Mouse (Mus musculus): Measurements from ENCODE around the gene Ugt2b35. TPM values are rescaled to one million over a fixed set of nuclear protein-coding genes. Genes with fewer than 3 reads are reported as not detected.

Gene Ugt2b35
- total and polyA plus RNA-seq, 2 experiments from 2014 or later: not detected

DNA sequence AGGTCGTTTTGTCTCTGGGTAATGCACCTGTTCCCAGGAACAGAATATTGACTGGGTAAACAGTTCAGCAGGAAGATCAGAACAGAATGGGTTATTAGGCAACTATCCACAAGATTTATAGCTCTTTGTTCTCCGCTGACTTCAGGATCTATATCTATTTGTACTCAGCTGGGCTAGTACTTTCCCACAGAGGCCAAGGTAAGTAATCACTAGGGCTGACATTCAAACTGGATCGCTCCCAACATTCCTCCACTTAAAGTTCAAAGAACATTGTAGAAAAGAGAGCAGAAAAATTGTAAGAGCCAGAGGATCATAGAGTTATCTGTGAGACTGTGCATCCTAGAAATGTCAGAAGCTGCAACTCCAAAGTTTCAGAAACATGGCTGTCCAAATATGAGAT is 14.8 kb downstream of the Ugt2b35 start:
- Histone ChIP-seq H3K4me3 (ENCODE audit: low read depth, low read length) (no peak overlapping the region), H3K9ac (replicated peaks; ENCODE audit: low read length, poor library complexity, severe bottlenecking) (no peak overlapping the region), H3K9me3 (ENCODE audit: low read length) (no peaks in the 10 kb centered on the region), H3K4me1 (ENCODE audit: insufficient read depth, low read length) (no peaks in the 10 kb centered on the region), H3K27me3 (ENCODE audit: insufficient read depth, low read length) (no peaks in the 10 kb centered on the region), H3K36me3 (ENCODE audit: insufficient read depth, low read length) (no peaks in the 10 kb centered on the region), H3K4me2 (ENCODE audit: low read depth, low read length, poor library complexity, severe bottlenecking) (no peak overlapping the region), H3K27ac (ENCODE audit: low read depth, low read length) (no peak overlapping the region)
- 83% methylated on average over 3 of the region's 3 CpGs for WGBS
- no peak for TF ChIP-seq CTCF (IDR thresholded peaks at IDR 0.05)
- DNase-seq (ENCODE audit: low spot score) (no peak), ATAC-seq (ENCODE audit: low FRiP score) (no peak)

GRCm38 (mm10) chr5:87027359-87027758 is 26.7 kb downstream of the Ugt2b35 start:
- H3K4me3 ChIP-seq (ENCODE audit: low read depth, low read length): no peak overlapping the region
- H3K9ac ChIP-seq (replicated peaks; ENCODE audit: low read length, poor library complexity, severe bottlenecking): no peak overlapping the region
- H3K27me3 ChIP-seq (ENCODE audit: insufficient read depth, low read length): no peaks in the 10 kb centered on the region
- ATAC-seq (ENCODE audit: low FRiP score): no peak
- H3K36me3 ChIP-seq (ENCODE audit: insufficient read depth, low read length): no peaks in the 10 kb centered on the region
- DNase-seq (ENCODE audit: low spot score): no peak
- H3K4me2 ChIP-seq (ENCODE audit: low read depth, low read length, poor library complexity, severe bottlenecking): no peak overlapping the region
- no peaks in the 10 kb centered on the region for H3K9me3 ChIP-seq (ENCODE audit: low read length)
- 85% methylated on average over 3 of the region's 3 CpGs for WGBS
- no peak for TF ChIP-seq CTCF (IDR thresholded peaks at IDR 0.05)
- H3K4me1 ChIP-seq (ENCODE audit: insufficient read depth, low read length): no peaks in the 10 kb centered on the region
- no peak overlapping the region for H3K27ac ChIP-seq (ENCODE audit: low read depth, low read length)

- no peaks in the 10 kb centered on the region for H3K9me3 ChIP-seq (ENCODE audit: low read length)
- no peak overlapping the region for H3K9ac ChIP-seq (replicated peaks; ENCODE audit: low read length, poor library complexity, severe bottlenecking)
- WGBS: 90% methylated on average over 1 of the region's 1 CpGs
- no peak overlapping the region for H3K4me2 ChIP-seq (ENCODE audit: low read depth, low read length, poor library complexity, severe bottlenecking)
- H3K36me3 ChIP-seq (ENCODE audit: insufficient read depth, low read length): no peaks in the 10 kb centered on the region
- H3K27ac ChIP-seq (ENCODE audit: low read depth, low read length): no peak overlapping the region
- H3K4me1 ChIP-seq (ENCODE audit: insufficient read depth, low read length): no peaks in the 10 kb centered on the region
- no peaks in the 10 kb centered on the region for H3K27me3 ChIP-seq (ENCODE audit: insufficient read depth, low read length)
- H3K4me3 ChIP-seq (ENCODE audit: low read depth, low read length): no peak overlapping the region
- no peak for ATAC-seq (ENCODE audit: low FRiP score)
- TF ChIP-seq CTCF (IDR thresholded peaks at IDR 0.05): no peak
- no peak for DNase-seq (ENCODE audit: low spot score)
These were observed 30.0 kb downstream of the Ugt2b35 start for GRCm38 (mm10) chr5:87030624-87031023.

Other genes starting within 250 kb of the Ugt2b35 start
- gene Ythdc1, start 196.6 kb upstream of the Ugt2b35 start, total RNA-seq (2014; rRNA removed): 47.1 and 69.0 TPM in 2 replicates
- 25.1 and 29.6 TPM in 2 replicates for gene Ythdc1, start 196.6 kb upstream of the Ugt2b35 start, polyA plus RNA-seq (2015; fragmentation: Nextera tagmentation; extraction: Ambion mirVana)
- not detected in 2 replicates for gene Ugt2b34, start 93.9 kb upstream of the Ugt2b35 start, total RNA-seq (2014; rRNA removed)
- not detected in 2 replicates for gene Ugt2b34, start 93.9 kb upstream of the Ugt2b35 start, polyA plus RNA-seq (2015; fragmentation: Nextera tagmentation; extraction: Ambion mirVana)
- gene Ugt2b1, start 74.3 kb upstream of the Ugt2b35 start, total RNA-seq (2014; rRNA removed): not detected in 2 replicates
- not detected in 2 replicates for gene Ugt2b1, start 74.3 kb upstream of the Ugt2b35 start, polyA plus RNA-seq (2015; fragmentation: Nextera tagmentation; extraction: Ambion mirVana)
- not detected in 2 replicates for gene Ugt2b36, start 91.7 kb downstream of the Ugt2b35 start, total RNA-seq (2014; rRNA removed)
- gene Ugt2b36, start 91.7 kb downstream of the Ugt2b35 start, polyA plus RNA-seq (2015; fragmentation: Nextera tagmentation; extraction: Ambion mirVana): not detected in 2 replicates
- gene Ugt2b5, start 139.5 kb downstream of the Ugt2b35 start, total RNA-seq (2014; rRNA removed): 0.11 TPM in 1 of 2 replicates, not detected in the other
- not detected in 2 replicates for gene Ugt2b5, start 139.5 kb downstream of the Ugt2b35 start, polyA plus RNA-seq (2015; fragmentation: Nextera tagmentation; extraction: Ambion mirVana)

Measured in midbrain, postnatal 0 days (tissue).